Mouse (Mus musculus) ES-Bruce4 (cell line): ENCODE results near the gene Srp72. TPM values are rescaled to one million over a fixed set of nuclear protein-coding genes. Genes with fewer than 3 reads are reported as not detected.
A peak's percentile ranks its signal among the peaks of the same experiment; 100 is the strongest.

ENCODE experiments used
- H3K27ac ChIP-seq: 2 replicates; pipeline ENCODE4 v1.5.1; 2012; ENCODE audit warnings: low read length, inconsistent platforms; ENCODE audit not compliant: insufficient read depth
- H3K27me3 ChIP-seq: 2 replicates; pipeline ENCODE4 v1.6.1; 2012; ENCODE audit warnings: mild to moderate bottlenecking, low read length, inconsistent platforms; ENCODE audit not compliant: control insufficient read depth, poor library complexity, insufficient read depth, severe bottlenecking
- H3K36me3 ChIP-seq: 2 replicates; pipeline ENCODE4 v1.6.1; 2012; ENCODE audit warnings: inconsistent platforms, mild to moderate bottlenecking, low read length, moderate library complexity; ENCODE audit not compliant: control insufficient read depth, poor library complexity, insufficient read depth, severe bottlenecking
- H3K4me1 ChIP-seq: one replicate; pipeline ENCODE4 v1.8.1; 2011; ENCODE audit warnings: low read length; ENCODE audit not compliant: control insufficient read depth, insufficient read depth
- H3K4me3 ChIP-seq: 2 replicates; pipeline ENCODE4 v1.5.1; 2011; ENCODE audit warnings: low read depth, mild to moderate bottlenecking, low read length
- H3K9ac ChIP-seq: 2 replicates; pipeline ENCODE4 v1.6.1; 2012; ENCODE audit warnings: low read depth, mild to moderate bottlenecking, inconsistent platforms; ENCODE audit not compliant: poor library complexity, severe bottlenecking
- H3K9me3 ChIP-seq: replicated peaks from 2 replicates; pipeline ENCODE4 v1.6.1; 2012; ENCODE audit warnings: mild to moderate bottlenecking, low read length, inconsistent platforms; ENCODE audit not compliant: control insufficient read depth, poor library complexity, insufficient read depth, severe bottlenecking
- CTCF ChIP-seq: IDR thresholded peaks from one replicate; pipeline ENCODE4 v1.8.1; 2011; ENCODE audit warnings: low read depth, low read length
- EP300 ChIP-seq: IDR thresholded peaks from 2 replicates; pipeline ENCODE4 v1.6.1; 2011; ENCODE audit warnings: low read depth, low read length; ENCODE audit not compliant: insufficient read depth
- POLR2A ChIP-seq: IDR thresholded peaks from one replicate; pipeline ENCODE4 v1.8.1; 2011; ENCODE audit warnings: low read length; ENCODE audit not compliant: insufficient read depth
- polyA plus RNA-seq: library from polyadenylated mRNA; stranded (reverse); fragments of >200 nt; gene quantifications from 2 replicates; pipeline ENCODE4 v1.2.4, GENCODE M21; 2011; ENCODE audit warnings: low read depth; ENCODE audit not compliant: missing spikeins, insufficient read depth, insufficient read length

Gene Srp72
- polyA plus RNA-seq, 1 experiment, result 172 TPM

GRCm38 (mm10) chr5:76974207-76974553 is 303 bp upstream of the Srp72 start:
- Histone ChIP-seq H3K27me3 (no peaks in the 10 kb centered on the region), H3K4me3 (peak overlapping the region; percentile 99), H3K9me3 (no peaks in the 10 kb centered on the region), H3K36me3 (peaks cover 16% of the 10 kb centered on the region), H3K4me1 (no peaks in the 10 kb centered on the region), H3K27ac (no peak overlapping the region), H3K9ac (peak overlapping the region; percentile 85)
- TF ChIP-seq CTCF (no peak), POLR2A (no peak), EP300 (no peak)

- Histone ChIP-seq H3K9me3 (no peaks in the 10 kb centered on the region), H3K9ac (peak overlapping the region; percentile 85; the same call in 1 of the 2 replicates), H3K27ac (no peak overlapping the region), H3K4me3 (no peak overlapping the region), H3K36me3 (peaks cover 12% of the 10 kb centered on the region), H3K4me1 (no peaks in the 10 kb centered on the region), H3K27me3 (no peaks in the 10 kb centered on the region)
- TF ChIP-seq CTCF (no peak), EP300 (no peak), POLR2A (no peak)
Measured at GRCm38 (mm10) chr5:76975736-76976135, 1.3 kb downstream of the Srp72 start.

- no peak overlapping the region for H3K27ac ChIP-seq
- H3K27me3 ChIP-seq, result no peaks in the 10 kb centered on the region
- H3K4me3 ChIP-seq, result no peak overlapping the region
- no peak for TF ChIP-seq POLR2A
- peak; percentile 30 for TF ChIP-seq CTCF
- H3K9ac ChIP-seq, result no peak overlapping the region
- H3K9me3 ChIP-seq, result no peaks in the 10 kb centered on the region
- peaks cover 45% of the 10 kb centered on the region for H3K36me3 ChIP-seq
- no peaks in the 10 kb centered on the region for H3K4me1 ChIP-seq
Measured at GRCm38 (mm10) chr5:76984015-76984414, 9.5 kb downstream of the Srp72 start.

- TF ChIP-seq POLR2A (no peak), CTCF (no peak), EP300 (no peak)
Measured at GRCm38 (mm10) chr5:76990789-76991188, 16.3 kb downstream of the Srp72 start.

GRCm38 (mm10) chr5:76993174-76993814 is 18.8 kb downstream of the Srp72 start:
- no peaks in the 10 kb centered on the region for H3K9me3 ChIP-seq
- H3K4me1 ChIP-seq, result no peaks in the 10 kb centered on the region
- peaks cover 49% of the 10 kb centered on the region for H3K36me3 ChIP-seq
- H3K27me3 ChIP-seq, result no peaks in the 10 kb centered on the region
- no peak overlapping the region for H3K4me3 ChIP-seq
- TF ChIP-seq POLR2A, result no peak
- no peak for TF ChIP-seq EP300
- no peak for TF ChIP-seq CTCF
- no peak overlapping the region for H3K27ac ChIP-seq
- H3K9ac ChIP-seq, result no peak overlapping the region

More at GRCm38 (mm10) chr5:76990789-76991188, 16.3 kb downstream of the Srp72 start:
- Histone ChIP-seq H3K4me1 (no peaks in the 10 kb centered on the region), H3K36me3 (peaks cover 42% of the 10 kb centered on the region), H3K27me3 (no peaks in the 10 kb centered on the region), H3K27ac (no peak overlapping the region), H3K9ac (no peak overlapping the region), H3K9me3 (no peaks in the 10 kb centered on the region), H3K4me3 (no peak overlapping the region)

- Histone ChIP-seq H3K4me1 (no peaks in the 10 kb centered on the region), H3K27ac (no peak overlapping the region), H3K27me3 (no peaks in the 10 kb centered on the region), H3K36me3 (peaks cover 44% of the 10 kb centered on the region), H3K9me3 (no peaks in the 10 kb centered on the region), H3K4me3 (no peak overlapping the region), H3K9ac (no peak overlapping the region)
- TF ChIP-seq CTCF (peak; percentile 16), EP300 (no peak)
Measured at GRCm38 (mm10) chr5:76998416-76998815, 23.9 kb downstream of the Srp72 start.
